Mouse (Mus musculus): Measurements from ENCODE around the gene Txlnb. TPM values are rescaled to one million over a fixed set of nuclear protein-coding genes. Genes with fewer than 3 reads are reported as not detected.
"Not testable (repeated sequence)": the region's sequence is repeated elsewhere in the genome, so short reads cannot be mapped to it uniquely, and the experiment has no call there.

The Txlnb gene
- polyA plus RNA-seq, 1 experiment from 2014 or later, result 1.9 TPM

- no peaks in the 10 kb centered on the region for H3K36me3 ChIP-seq (replicated peaks; ENCODE audit: control insufficient read depth, insufficient read depth)
- DNase-seq (ENCODE audit: low spot score) (no peak), ATAC-seq (ENCODE audit: low FRiP score) (no peak)
- no peaks in the 10 kb centered on the region for H3K27me3 ChIP-seq (ENCODE audit: control insufficient read depth, insufficient read depth, low read length)
- WGBS, result 79% methylated on average over 3 of the region's 3 CpGs
- H3K9me3 ChIP-seq (ENCODE audit: control insufficient read depth, low read length), result no peaks in the 10 kb centered on the region
- no peak overlapping the region for H3K4me2 ChIP-seq (replicated peaks)
- H3K4me1 ChIP-seq (replicated peaks; ENCODE audit: control insufficient read depth, insufficient read depth, low read length), result peaks cover 6% of the 10 kb centered on the region; the same call in 1 of the 2 replicates
- no peak overlapping the region for H3K27ac ChIP-seq
- no peak overlapping the region for H3K4me3 ChIP-seq (replicated peaks; ENCODE audit: low read length)
- no peak overlapping the region for H3K9ac ChIP-seq
Observed at GRCm38 (mm10) chr10:17797681-17798080, 1.7 kb downstream of the Txlnb start.

- DNase-seq (ENCODE audit: low spot score) (no peak), ATAC-seq (ENCODE audit: low FRiP score) (no peak)
- Histone ChIP-seq H3K36me3 (replicated peaks; ENCODE audit: control insufficient read depth, insufficient read depth) (no peaks in the 10 kb centered on the region), H3K4me2 (replicated peaks) (no peak overlapping the region), H3K4me1 (replicated peaks; ENCODE audit: control insufficient read depth, insufficient read depth, low read length) (0 out of 2 replicates have a peak, but pooled peaks cover 4% of the 10 kb centered on the region), H3K4me3 (replicated peaks; ENCODE audit: low read length) (no peak overlapping the region), H3K27me3 (ENCODE audit: control insufficient read depth, insufficient read depth, low read length) (no peaks in the 10 kb centered on the region), H3K9me3 (ENCODE audit: control insufficient read depth, low read length) (no peaks in the 10 kb centered on the region), H3K9ac (no peak overlapping the region), H3K27ac (no peak overlapping the region)
- 93% methylated on average over 2 of the region's 2 CpGs for WGBS
Observed at GRCm38 (mm10) chr10:17801788-17802187, 5.8 kb downstream of the Txlnb start.

GRCm38 (mm10) chr10:17808526-17808925 is 12.5 kb downstream of the Txlnb start:
- Histone ChIP-seq H3K4me2 (replicated peaks) (no peak overlapping the region), H3K27ac (no peak overlapping the region), H3K9ac (no peak overlapping the region), H3K9me3 (ENCODE audit: control insufficient read depth, low read length) (no peaks in the 10 kb centered on the region), H3K4me1 (replicated peaks; ENCODE audit: control insufficient read depth, insufficient read depth, low read length) (no peaks in the 10 kb centered on the region), H3K27me3 (ENCODE audit: control insufficient read depth, insufficient read depth, low read length) (no peaks in the 10 kb centered on the region), H3K36me3 (replicated peaks; ENCODE audit: control insufficient read depth, insufficient read depth) (no peaks in the 10 kb centered on the region), H3K4me3 (replicated peaks; ENCODE audit: low read length) (no peak overlapping the region)
- DNase-seq (ENCODE audit: low spot score), result no peak
- ATAC-seq (ENCODE audit: low FRiP score), result no peak
- WGBS, result 83% methylated on average over 1 of the region's 1 CpGs

GRCm38 (mm10) chr10:17815052-17815451 is 19.0 kb downstream of the Txlnb start:
- H3K9ac ChIP-seq, result no peak overlapping the region
- no peaks in the 10 kb centered on the region for H3K4me1 ChIP-seq (replicated peaks; ENCODE audit: control insufficient read depth, insufficient read depth, low read length)
- ATAC-seq (ENCODE audit: low FRiP score) (no peak), DNase-seq (ENCODE audit: low spot score) (no peak)
- H3K9me3 ChIP-seq (ENCODE audit: control insufficient read depth, low read length), result 0 out of 2 replicates have a peak, but pooled peaks cover 9% of the 10 kb centered on the region
- H3K27me3 ChIP-seq (ENCODE audit: control insufficient read depth, insufficient read depth, low read length), result no peaks in the 10 kb centered on the region
- no peak overlapping the region for H3K4me3 ChIP-seq (replicated peaks; ENCODE audit: low read length)
- no peak overlapping the region for H3K27ac ChIP-seq
- no peak overlapping the region for H3K4me2 ChIP-seq (replicated peaks)
- 90% methylated on average over 11 of the region's 11 CpGs for WGBS
- H3K36me3 ChIP-seq (replicated peaks; ENCODE audit: control insufficient read depth, insufficient read depth), result no peaks in the 10 kb centered on the region

GRCm38 (mm10) chr10:17820422-17820821 is 24.4 kb downstream of the Txlnb start:
- 89% methylated on average over 7 of the region's 7 CpGs for WGBS
- not testable (repeated sequence) for H3K4me2 ChIP-seq (replicated peaks); H3K4me3 ChIP-seq (replicated peaks; ENCODE audit: low read length); H3K4me1 ChIP-seq (replicated peaks; ENCODE audit: control insufficient read depth, insufficient read depth, low read length); H3K27ac ChIP-seq; H3K9ac ChIP-seq; ATAC-seq (ENCODE audit: low FRiP score); H3K36me3 ChIP-seq (replicated peaks; ENCODE audit: control insufficient read depth, insufficient read depth); H3K27me3 ChIP-seq (ENCODE audit: control insufficient read depth, insufficient read depth, low read length); DNase-seq (ENCODE audit: low spot score); H3K9me3 ChIP-seq (ENCODE audit: control insufficient read depth, low read length)

- peak; percentile 40; the same call in 1 of the 2 replicates for ATAC-seq (ENCODE audit: low FRiP score)
- Histone ChIP-seq H3K36me3 (replicated peaks; ENCODE audit: control insufficient read depth, insufficient read depth) (no peaks in the 10 kb centered on the region), H3K27ac (no peak overlapping the region), H3K9me3 (ENCODE audit: control insufficient read depth, low read length) (no peaks in the 10 kb centered on the region), H3K9ac (peak overlapping the region; percentile 43; the same call in 1 of the 2 replicates), H3K4me3 (replicated peaks; ENCODE audit: low read length) (peak overlapping the region; percentile 13), H3K4me1 (replicated peaks; ENCODE audit: control insufficient read depth, insufficient read depth, low read length) (no peaks in the 10 kb centered on the region; the same call in 1 of the 2 replicates), H3K27me3 (ENCODE audit: control insufficient read depth, insufficient read depth, low read length) (no peaks in the 10 kb centered on the region), H3K4me2 (replicated peaks) (peak overlapping the region; percentile 46)
- peak; percentile 58 for DNase-seq (ENCODE audit: low spot score)
- under 1% methylated on average over 12 of the region's 12 CpGs for WGBS
Observed at GRCm38 (mm10) chr10:17827391-17827790, 31.4 kb downstream of the Txlnb start.

GRCm38 (mm10) chr10:17829205-17829604 is 33.2 kb downstream of the Txlnb start:
- DNase-seq (ENCODE audit: low spot score), result no peak
- Histone ChIP-seq H3K27me3 (ENCODE audit: control insufficient read depth, insufficient read depth, low read length) (no peaks in the 10 kb centered on the region), H3K36me3 (replicated peaks; ENCODE audit: control insufficient read depth, insufficient read depth) (no peaks in the 10 kb centered on the region), H3K4me2 (replicated peaks) (no peak overlapping the region), H3K4me1 (replicated peaks; ENCODE audit: control insufficient read depth, insufficient read depth, low read length) (no peaks in the 10 kb centered on the region; the same call in 1 of the 2 replicates), H3K9me3 (ENCODE audit: control insufficient read depth, low read length) (no peaks in the 10 kb centered on the region), H3K9ac (no peak overlapping the region), H3K27ac (no peak overlapping the region), H3K4me3 (replicated peaks; ENCODE audit: low read length) (no peak overlapping the region)
- ATAC-seq (ENCODE audit: low FRiP score), result no peak
- 76% methylated on average over 4 of the region's 4 CpGs for WGBS

- H3K4me2 ChIP-seq (replicated peaks), result no peak overlapping the region
- no peak overlapping the region for H3K4me3 ChIP-seq (replicated peaks; ENCODE audit: low read length)
- DNase-seq (ENCODE audit: low spot score) (no peak), ATAC-seq (ENCODE audit: low FRiP score) (no peak)
- H3K27me3 ChIP-seq (ENCODE audit: control insufficient read depth, insufficient read depth, low read length), result no peaks in the 10 kb centered on the region
- no peak overlapping the region for H3K9ac ChIP-seq
- 8% methylated on average over 3 of the region's 3 CpGs for WGBS
- no peaks in the 10 kb centered on the region for H3K9me3 ChIP-seq (ENCODE audit: control insufficient read depth, low read length)
- no peaks in the 10 kb centered on the region; the same call in 1 of the 2 replicates for H3K4me1 ChIP-seq (replicated peaks; ENCODE audit: control insufficient read depth, insufficient read depth, low read length)
- H3K27ac ChIP-seq, result no peak overlapping the region
- no peaks in the 10 kb centered on the region for H3K36me3 ChIP-seq (replicated peaks; ENCODE audit: control insufficient read depth, insufficient read depth)
Observed at GRCm38 (mm10) chr10:17831041-17831440, 35.0 kb downstream of the Txlnb start.

GRCm38 (mm10) chr10:17835031-17835430 is 39.0 kb downstream of the Txlnb start:
- no peak overlapping the region for H3K27ac ChIP-seq
- no peak overlapping the region for H3K9ac ChIP-seq

GRCm38 (mm10) chr10:17836275-17836674 is 40.2 kb downstream of the Txlnb start:
- H3K4me2 ChIP-seq (replicated peaks), result no peak overlapping the region
- ATAC-seq (ENCODE audit: low FRiP score), result no peak

More at GRCm38 (mm10) chr10:17835031-17835430, 39.0 kb downstream of the Txlnb start:
- Histone ChIP-seq H3K4me3 (replicated peaks; ENCODE audit: low read length) (no peak overlapping the region), H3K27me3 (ENCODE audit: control insufficient read depth, insufficient read depth, low read length) (no peaks in the 10 kb centered on the region), H3K4me1 (replicated peaks; ENCODE audit: control insufficient read depth, insufficient read depth, low read length) (no peaks in the 10 kb centered on the region), H3K4me2 (replicated peaks) (no peak overlapping the region), H3K9me3 (ENCODE audit: control insufficient read depth, low read length) (no peaks in the 10 kb centered on the region), H3K36me3 (replicated peaks; ENCODE audit: control insufficient read depth, insufficient read depth) (no peaks in the 10 kb centered on the region)
- ATAC-seq (ENCODE audit: low FRiP score) (no peak), DNase-seq (ENCODE audit: low spot score) (no peak)
- 88% methylated on average over 6 of the region's 6 CpGs for WGBS

More at GRCm38 (mm10) chr10:17836275-17836674, 40.2 kb downstream of the Txlnb start:
- Histone ChIP-seq H3K27me3 (ENCODE audit: control insufficient read depth, insufficient read depth, low read length) (no peaks in the 10 kb centered on the region), H3K36me3 (replicated peaks; ENCODE audit: control insufficient read depth, insufficient read depth) (no peaks in the 10 kb centered on the region), H3K27ac (no peak overlapping the region), H3K4me1 (replicated peaks; ENCODE audit: control insufficient read depth, insufficient read depth, low read length) (no peaks in the 10 kb centered on the region), H3K4me3 (replicated peaks; ENCODE audit: low read length) (no peak overlapping the region), H3K9me3 (ENCODE audit: control insufficient read depth, low read length) (no peaks in the 10 kb centered on the region), H3K9ac (no peak overlapping the region)
- WGBS, result 97% methylated on average over 1 of the region's 1 CpGs
- no peak for DNase-seq (ENCODE audit: low spot score)
